13 mouse cellular contexts compared by ENCODE assay signal in genomic region chr2:157691266-157692105, GRCm38 (mm10). TPM values are rescaled to one million over a fixed set of nuclear protein-coding genes. Genes with fewer than 3 reads are reported as not detected.
DNase-seq lines count a peak whose midpoint lies in the region; ATAC-seq lines count a peak whose summit lies in the region.
"Had no signal": no experiment of that assay in that cellular context is flagged by ENCODE, and none has a peak within 500 bp of the region (broad histone marks: within the 10 kb centered on the region; RNA-seq: fewer than 3 reads in every experiment).

No protein-coding gene starts in this region.

- H3K27ac ChIP-seq in kidney, embryonic 16.5 days (ENCODE audit: low read length): peak overlapping the region; percentile 71
- H3K27ac ChIP-seq in hindbrain, embryonic 10.5 days: peak overlapping the region; percentile 72
- H3K27ac ChIP-seq in midbrain, embryonic 11.5 days (ENCODE audit: low read depth, low read length): no peak overlapping the region; the same call in 1 of the 2 replicates
- H3K27ac ChIP-seq: embryonic facial prominence, embryonic 15.5 days; limb, embryonic 13.5 days had no signal

- no peaks in the 10 kb centered on the region for H3K36me3 ChIP-seq in kidney, embryonic 16.5 days (ENCODE audit: insufficient read depth, low read length)
- no peaks in the 10 kb centered on the region for H3K36me3 ChIP-seq in hindbrain, embryonic 10.5 days
- no peaks in the 10 kb centered on the region for H3K36me3 ChIP-seq in midbrain, embryonic 11.5 days (ENCODE audit: control insufficient read depth, insufficient read depth, low read length)
- H3K36me3 ChIP-seq: embryonic facial prominence, embryonic 15.5 days; limb, embryonic 13.5 days had no signal

- H3K4me1 ChIP-seq in kidney, embryonic 16.5 days (ENCODE audit: insufficient read depth, low read length): peaks cover 29% of the 10 kb centered on the region
- peaks cover 42% of the 10 kb centered on the region for H3K4me1 ChIP-seq in hindbrain, embryonic 10.5 days (replicated peaks)
- H3K4me1 ChIP-seq in midbrain, embryonic 11.5 days (ENCODE audit: control insufficient read depth, insufficient read depth, low read length): peaks cover 20% of the 10 kb centered on the region

- intact Hi-C loops in left cerebral cortex, postnatal 10 days (cut with DNase I): no loop called here

- peak overlapping the region; percentile 23; the same call in 1 of the 2 replicates for H3K9ac ChIP-seq in kidney, embryonic 16.5 days (replicated peaks; ENCODE audit: low read length)
- H3K9ac ChIP-seq in midbrain, embryonic 11.5 days (ENCODE audit: low read length): no peak overlapping the region
- H3K9ac ChIP-seq: embryonic facial prominence, embryonic 15.5 days had no signal

- no peaks in the 10 kb centered on the region for H3K9me3 ChIP-seq in kidney, embryonic 16.5 days (ENCODE audit: low read length)
- no peaks in the 10 kb centered on the region for H3K9me3 ChIP-seq in hindbrain, embryonic 10.5 days
- H3K9me3 ChIP-seq in midbrain, embryonic 11.5 days (ENCODE audit: control insufficient read depth, low read length): no peaks in the 10 kb centered on the region
- H3K9me3 ChIP-seq: embryonic facial prominence, embryonic 15.5 days; limb, embryonic 13.5 days had no signal

- ATAC-seq in kidney, embryonic 16.5 days (ENCODE audit: low FRiP score, low TSS enrichment): peak; percentile 25; the same call in 1 of the 2 replicates
- ATAC-seq in midbrain, embryonic 11.5 days (ENCODE audit: low FRiP score): peak; percentile 54
- ATAC-seq in CD4-positive, CD25-positive, alpha-beta regulatory T cell, adult 4 months: no peak
- ATAC-seq: intestine, embryonic 16.5 days had no signal

- H3K4me2 ChIP-seq in kidney, embryonic 16.5 days (replicated peaks; ENCODE audit: low read depth, low read length): peak overlapping the region; percentile 14; the same call in 1 of the 2 replicates
- H3K4me2 ChIP-seq in midbrain, embryonic 11.5 days: no peak overlapping the region
- H3K4me2 ChIP-seq: embryonic facial prominence, embryonic 15.5 days; limb, embryonic 13.5 days had no signal

- peaks cover 4% of the 10 kb centered on the region; the same call in 1 of the 2 replicates for H3K27me3 ChIP-seq in kidney, embryonic 16.5 days (ENCODE audit: insufficient read depth, low read length)
- H3K27me3 ChIP-seq in hindbrain, embryonic 10.5 days (ENCODE audit: insufficient read depth, poor library complexity, severe bottlenecking): peaks cover 19% of the 10 kb centered on the region
- H3K27me3 ChIP-seq in midbrain, embryonic 11.5 days (ENCODE audit: control insufficient read depth, insufficient read depth, low read length): no peaks in the 10 kb centered on the region
- H3K27me3 ChIP-seq: embryonic facial prominence, embryonic 15.5 days; limb, embryonic 13.5 days had no signal

- DNase-seq in kidney, adult 9 months: no peak
- DNase-seq in hindbrain, embryonic 10.5 days (ENCODE audit: low spot score): peak; percentile 35
- peak; percentile 84 for DNase-seq in midbrain, embryonic 11.5 days (ENCODE audit: low spot score, missing footprints)
- peak; percentile 30 for DNase-seq in retina, postnatal 1 day
- DNase-seq in left cerebral cortex, postnatal 10 days (ENCODE audit: extremely low spot score in 1 of 2, low spot score in 2 of 2): no peak
- DNase-seq: cerebellum, adult 2 months; lung, adult 2 months; thymus, postnatal 14 days had no signal

- WGBS in kidney, embryonic 16.5 days: 27% methylated on average over 13 of the region's 13 CpGs
- 57% methylated on average over 13 of the region's 13 CpGs for WGBS in hindbrain, embryonic 10.5 days
- 58% methylated on average over 13 of the region's 13 CpGs for WGBS in midbrain, embryonic 11.5 days

- no peak overlapping the region for H3K4me3 ChIP-seq in kidney, embryonic 16.5 days (ENCODE audit: low read length)
- no peak overlapping the region for H3K4me3 ChIP-seq in hindbrain, embryonic 10.5 days
- H3K4me3 ChIP-seq in midbrain, embryonic 11.5 days (ENCODE audit: low read depth, low read length): no peak overlapping the region
- H3K4me3 ChIP-seq: embryonic facial prominence, embryonic 15.5 days; limb, embryonic 13.5 days had no signal

RNA-seq across cellular contexts. Expression of gene Ctnnbl1, which starts 45.7 kb away (rescaled TPM):
- 71.6 and 72.0 TPM in 2 replicates for polyA plus RNA-seq in kidney, embryonic 16.5 days (2015; fragmentation: Nextera tagmentation; extraction: Ambion mirVana)
- 93.4 and 95.9 TPM in 2 replicates for polyA plus RNA-seq in hindbrain, embryonic 10.5 days (2016; fragmentation: Nextera tagmentation; extraction: Ambion mirVana)
- polyA plus RNA-seq in midbrain, embryonic 11.5 days (2014; fragmentation: Nextera tagmentation; extraction: Ambion mirVana): 98.8 and 109 TPM in 2 replicates
- polyA plus RNA-seq in CD4-positive, CD25-positive, alpha-beta regulatory T cell, adult 4 months (2017; shearing (Covaris generic)): 10 to 100 TPM; 71.0 to 71.9 TPM
- 10 to 100 TPM; 25.2 to 26.6 TPM for total RNA-seq in left cerebral cortex, postnatal 10 days (2021)

Comparison
In these comparisons a context has a peak if more than half of its experiments do, and no peak if none do; other contexts are left out.
1. DNase-seq: peak in hindbrain, embryonic 10.5 days (single experiment), midbrain, embryonic 11.5 days (single experiment) and retina, postnatal 1 day (single experiment); none in kidney, adult 9 months (single experiment) and left cerebral cortex, postnatal 10 days (0 of 2).